Mouse (Mus musculus) MEL-GATA-1-ER (cell line): ENCODE results near the gene Ulk4.

ENCODE experiments used
- DNase-seq: peaks from one replicate; pipeline ENCODE4 v3.0.0-alpha.2; 2012; ENCODE audit warnings: low read depth; ENCODE audit errors: extremely low read depth

Gene Ulk4

DNA sequence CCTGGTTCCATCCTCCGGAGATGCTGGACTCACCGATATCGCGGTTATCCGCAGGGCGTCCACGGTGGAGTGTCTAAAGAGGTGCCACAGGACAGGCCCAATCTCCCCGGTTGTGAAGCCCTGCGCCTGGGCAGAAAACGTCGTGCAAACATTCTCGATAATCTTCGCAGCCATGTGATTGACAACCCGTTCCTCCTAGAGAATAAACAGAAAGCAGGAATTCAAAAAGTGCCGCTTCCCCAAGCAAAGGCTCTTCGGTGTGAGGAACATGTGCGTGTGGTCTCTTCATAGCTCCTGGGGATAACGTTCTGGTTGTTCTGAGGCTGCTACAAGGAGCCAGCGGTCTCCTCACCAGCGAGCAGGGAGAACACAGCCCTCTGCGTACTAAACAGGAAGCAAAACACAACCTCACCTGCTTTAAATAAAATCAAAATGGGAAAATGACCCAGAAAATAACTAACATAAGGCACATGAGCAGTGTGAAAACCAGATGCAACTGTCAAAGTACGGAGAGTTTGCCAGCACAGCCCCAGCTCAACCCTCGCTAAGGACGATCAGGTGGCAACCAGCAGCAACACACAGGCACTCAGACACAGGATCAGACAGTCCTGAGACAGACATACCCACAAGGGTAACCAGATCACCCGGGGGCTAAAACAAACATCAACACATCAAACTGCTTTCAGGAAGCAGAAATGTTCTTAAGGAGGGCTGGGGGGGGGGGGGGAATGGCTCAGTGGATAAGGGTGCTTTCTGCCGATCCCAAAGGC lies 84.2 kb downstream of the Ulk4 start:
- no peak for DNase-seq

DNA sequence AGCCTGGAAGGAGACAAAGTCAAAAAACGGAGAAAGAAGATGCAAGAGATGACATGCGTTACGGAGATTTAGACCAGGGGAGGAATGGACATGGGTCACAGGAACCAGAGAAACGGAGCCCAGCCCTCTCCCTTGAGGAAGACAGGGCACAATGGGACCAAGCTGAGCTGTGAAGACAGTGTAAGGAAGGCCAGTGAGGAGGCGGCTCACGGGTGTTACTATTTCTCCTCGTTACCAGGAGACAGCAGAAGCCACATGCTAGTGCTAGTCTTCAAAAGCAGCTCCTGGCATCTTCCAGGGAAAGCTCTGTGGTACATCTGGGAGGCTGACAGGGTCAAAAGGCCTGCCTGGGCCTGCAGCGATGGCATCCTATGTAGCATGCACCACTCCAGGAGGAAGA lies 89.2 kb downstream of the Ulk4 start:
- no peak for DNase-seq

DNA sequence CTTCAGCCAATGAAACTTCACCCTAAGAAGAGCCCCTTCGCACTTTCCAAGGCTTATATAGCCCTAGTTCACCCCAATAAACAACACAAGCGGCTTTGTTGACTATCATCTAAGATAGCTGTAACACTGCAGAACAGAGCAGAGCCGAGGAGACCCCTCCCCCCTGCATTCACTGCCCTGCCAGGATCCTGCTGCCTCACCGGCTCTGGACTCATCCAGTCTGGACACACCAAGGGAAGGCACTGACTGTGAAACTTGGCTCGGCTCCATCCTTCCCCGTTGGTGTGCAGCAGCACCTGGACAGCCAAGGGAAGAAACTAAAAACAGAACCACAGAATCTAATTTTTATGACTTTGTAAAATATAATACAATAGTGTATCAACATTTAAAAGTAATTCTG lies 91.2 kb downstream of the Ulk4 start:
- no peak for DNase-seq

GRCm38 (mm10) chr9:121176350-121176749 lies 100.6 kb downstream of the Ulk4 start:
- DNase-seq: no peak

DNA sequence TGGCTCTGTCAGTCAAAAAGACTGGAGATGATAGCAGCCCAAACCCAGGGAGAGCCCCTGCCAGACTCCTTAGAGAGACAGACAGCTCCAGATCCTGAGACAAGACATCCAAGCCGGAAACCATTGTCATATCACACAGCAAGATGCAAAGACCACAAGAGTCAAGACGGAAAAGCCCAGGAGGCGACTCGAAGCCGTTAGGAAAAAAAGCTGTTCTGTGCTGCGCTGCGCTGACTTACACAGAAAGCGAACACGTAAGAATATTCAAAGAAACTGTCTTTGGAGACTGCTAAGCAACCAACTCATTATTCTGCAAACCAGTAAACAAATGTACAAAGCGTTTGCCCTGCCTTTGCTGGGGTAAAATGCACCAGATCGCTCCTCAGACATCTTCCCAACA lies 101.8 kb downstream of the Ulk4 start:
- no peak for DNase-seq

- DNase-seq: no peak
These were observed 104.9 kb downstream of the Ulk4 start for GRCm38 (mm10) chr9:121172123-121172522.

DNA sequence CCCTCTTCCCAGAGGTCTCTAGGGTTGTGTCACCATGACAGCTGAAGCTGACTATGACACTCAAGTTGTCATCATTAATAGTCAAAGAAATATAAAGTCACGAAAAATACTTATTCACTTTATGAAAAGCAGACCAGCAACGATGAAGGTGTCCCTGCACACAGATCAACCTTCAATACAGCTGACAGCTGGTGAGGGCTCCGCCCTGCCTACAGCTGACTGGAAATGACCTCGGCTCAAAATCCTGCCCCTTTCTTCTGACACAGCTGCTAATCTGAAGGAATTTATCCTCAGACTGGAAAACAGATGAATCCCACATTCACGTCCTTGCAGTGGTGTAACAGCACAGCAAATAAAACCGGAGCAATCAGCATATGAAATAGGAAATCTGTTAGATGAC lies 105.4 kb downstream of the Ulk4 start:
- DNase-seq: no peak

GRCm38 (mm10) chr9:121164607-121165006 lies 112.4 kb downstream of the Ulk4 start:
- no peak for DNase-seq

GRCm38 (mm10) chr9:121162789-121163188 lies 114.2 kb downstream of the Ulk4 start:
- DNase-seq: peak; percentile 6

DNA sequence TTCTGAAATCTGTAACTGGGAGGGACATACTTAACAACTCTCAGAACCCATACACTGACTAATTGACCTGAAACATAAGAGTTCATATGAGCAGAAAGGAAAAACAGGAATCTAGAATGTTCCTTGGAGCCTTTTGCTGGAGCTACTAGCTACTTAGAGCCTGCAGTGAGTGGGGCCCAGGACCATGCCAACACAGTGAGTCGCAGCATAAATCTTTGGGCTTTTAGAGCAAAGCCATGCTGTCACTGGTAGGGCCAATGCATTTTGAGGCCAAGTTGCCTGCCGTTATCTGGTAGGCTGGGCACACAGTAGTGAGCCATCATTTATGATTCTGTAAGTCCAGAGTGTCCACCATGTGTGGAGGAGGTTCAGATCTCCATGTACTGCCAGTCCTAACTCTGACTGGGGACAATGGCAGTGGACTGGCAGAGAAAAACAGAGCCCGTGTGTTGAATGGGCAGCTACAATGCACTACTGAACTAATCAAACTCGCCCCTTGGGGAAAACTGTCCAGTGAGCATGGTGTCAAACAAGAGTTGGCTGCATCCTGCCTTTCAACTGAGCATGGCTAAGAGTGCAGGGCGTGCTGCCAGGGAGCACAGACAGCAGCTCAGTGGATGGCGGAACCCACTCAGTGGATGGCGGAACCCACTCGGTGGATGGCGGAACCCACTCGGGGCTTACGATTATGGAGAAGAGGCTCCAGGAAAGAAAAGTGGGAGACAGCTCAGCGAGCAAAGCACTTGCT lies 115.0 kb downstream of the Ulk4 start:
- DNase-seq: no peak

- no peak for DNase-seq
These were observed 120.7 kb downstream of the Ulk4 start for GRCm38 (mm10) chr9:121156253-121156831.

GRCm38 (mm10) chr9:121153276-121153675 lies 123.7 kb downstream of the Ulk4 start:
- no peak for DNase-seq

DNA sequence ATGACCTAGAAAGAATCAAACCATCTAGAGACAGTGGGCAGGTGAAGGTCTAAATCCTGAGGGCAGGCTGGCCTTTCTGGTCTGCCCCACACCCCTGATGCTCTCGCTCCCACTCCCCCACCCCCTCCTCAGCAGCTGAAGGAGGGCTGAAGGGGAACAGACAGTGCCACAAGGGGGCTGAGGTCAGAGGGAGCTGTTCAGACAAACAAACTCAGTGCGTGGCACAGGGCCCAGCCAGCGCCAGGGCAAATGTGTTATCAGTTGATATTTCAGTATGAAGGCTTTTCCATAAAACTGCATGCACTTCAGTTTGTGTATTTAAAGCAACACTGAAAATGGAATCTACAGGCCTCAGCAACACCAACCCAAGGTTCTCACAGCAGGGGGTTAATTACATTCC lies 128.4 kb downstream of the Ulk4 start:
- DNase-seq: no peak

DNA sequence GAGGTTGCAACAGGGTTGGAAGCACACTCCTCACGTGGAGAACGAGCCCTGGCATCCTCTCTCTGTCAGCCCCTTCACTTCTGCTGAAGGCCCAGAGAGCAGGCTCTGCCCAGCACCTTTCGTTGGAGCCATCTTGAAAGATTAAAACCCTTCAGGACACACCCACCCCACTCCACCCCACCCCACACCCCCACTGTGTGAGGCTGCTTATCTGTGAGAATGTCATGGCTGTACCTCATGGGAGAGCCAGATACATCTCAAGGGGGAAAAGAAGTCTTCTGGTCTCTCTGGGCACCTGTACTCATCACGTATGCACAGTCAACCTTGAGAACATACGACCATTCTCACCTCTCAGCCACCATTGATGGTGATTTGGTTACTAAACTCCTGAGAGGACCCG lies 133.8 kb downstream of the Ulk4 start:
- no peak for DNase-seq

DNA sequence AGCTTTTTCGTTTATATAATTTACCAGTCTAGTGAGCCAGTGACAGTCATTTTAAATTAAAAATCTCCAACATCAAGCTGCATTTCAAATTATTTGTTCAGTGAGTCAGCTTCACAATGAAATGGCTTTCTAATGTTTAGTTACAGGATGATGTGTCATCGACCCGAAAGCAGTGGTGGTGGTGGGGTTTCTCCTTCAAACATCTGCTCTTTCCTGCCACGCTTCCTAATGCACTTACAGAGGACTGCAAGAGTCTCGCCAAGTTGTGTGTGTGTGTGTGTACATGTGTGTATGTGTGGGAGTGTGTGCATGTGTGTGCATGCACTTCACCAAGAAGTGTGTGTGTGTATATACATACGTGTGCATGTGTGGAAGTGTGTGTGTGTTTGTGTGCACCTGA lies 144.4 kb downstream of the Ulk4 start:
- no peak for DNase-seq

DNA sequence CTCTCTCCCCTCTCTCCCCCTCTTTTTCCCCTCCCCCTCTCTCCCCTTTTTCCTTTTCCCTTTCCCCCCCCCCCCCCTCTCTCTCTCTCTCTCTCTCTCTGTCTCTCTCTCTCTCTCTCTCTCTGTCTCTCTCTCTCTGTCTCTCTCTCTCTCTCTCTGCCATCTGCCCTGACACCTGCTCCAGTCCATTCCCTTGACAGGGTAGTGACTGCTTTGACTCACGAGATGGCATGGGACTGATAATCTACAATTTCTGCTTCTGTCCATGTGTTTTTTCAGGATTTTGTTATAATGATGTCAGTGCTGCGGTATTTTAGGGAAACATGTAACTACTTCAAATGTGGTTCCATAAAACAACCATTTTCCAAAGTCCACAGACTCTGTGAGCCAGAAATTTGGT lies 147.5 kb downstream of the Ulk4 start:
- no peak for DNase-seq

DNA sequence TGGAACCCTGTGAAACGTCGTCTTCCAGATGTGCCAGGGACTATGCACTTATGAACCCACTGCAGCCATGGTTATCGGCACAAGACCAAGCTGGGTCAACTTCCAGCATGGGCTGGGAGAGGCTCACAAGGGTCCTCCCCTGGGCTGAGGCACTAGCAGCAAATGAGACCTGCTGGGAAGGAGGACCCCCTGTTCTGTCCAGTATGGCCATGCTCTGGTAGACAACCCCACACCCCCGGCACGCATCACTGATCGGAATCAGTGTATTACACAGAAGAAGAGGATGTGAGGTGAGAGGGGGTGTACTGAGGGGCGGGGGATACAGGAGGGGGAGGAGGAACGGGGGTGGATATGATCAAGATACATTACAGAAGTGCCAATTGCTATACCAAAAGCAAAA lies 148.1 kb downstream of the Ulk4 start:
- no peak for DNase-seq

GRCm38 (mm10) chr9:121127025-121127424 lies 150.0 kb downstream of the Ulk4 start:
- no peak for DNase-seq

DNA sequence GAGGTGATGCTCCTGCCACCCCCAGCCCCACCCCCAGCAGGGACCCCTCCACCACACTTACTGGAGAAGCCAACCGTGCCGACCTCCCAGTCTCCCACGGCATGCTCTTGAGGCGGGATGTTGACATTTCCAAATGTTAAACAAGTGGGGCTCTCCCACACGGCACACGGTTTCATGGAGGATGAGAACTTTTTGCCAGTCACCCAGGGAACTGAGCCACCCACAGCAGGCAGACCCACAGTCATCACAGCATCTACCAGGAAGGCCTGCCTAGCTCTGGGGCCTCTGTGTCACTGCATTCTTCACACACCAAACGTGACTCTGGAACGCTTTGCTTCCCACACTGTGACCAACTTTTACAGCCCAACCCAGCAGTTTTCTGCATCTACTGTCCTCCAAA lies 152.3 kb downstream of the Ulk4 start:
- DNase-seq: no peak

DNA sequence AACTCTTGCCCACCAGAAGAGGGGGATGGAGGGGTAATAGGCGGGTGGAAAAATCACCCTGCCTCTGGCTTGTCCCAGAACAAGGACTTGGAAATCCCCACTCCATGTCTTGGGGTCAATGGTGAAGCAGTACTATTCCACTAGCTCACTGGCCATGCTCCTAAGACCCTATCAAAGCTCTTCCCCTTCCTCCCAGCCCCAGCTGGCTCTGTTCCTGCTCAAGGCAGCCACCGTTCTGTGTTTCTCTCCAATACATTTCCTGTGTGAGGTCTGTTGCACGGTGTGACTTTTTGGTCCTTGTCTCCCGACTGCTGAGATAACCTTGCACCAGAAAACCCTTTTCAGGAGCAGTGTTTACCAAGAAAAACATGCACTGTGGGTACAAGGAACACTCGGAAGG lies 155.0 kb downstream of the Ulk4 start:
- DNase-seq: no peak

- DNase-seq: no peak
These were observed 159.1 kb downstream of the Ulk4 start for GRCm38 (mm10) chr9:121117936-121118335.

DNA sequence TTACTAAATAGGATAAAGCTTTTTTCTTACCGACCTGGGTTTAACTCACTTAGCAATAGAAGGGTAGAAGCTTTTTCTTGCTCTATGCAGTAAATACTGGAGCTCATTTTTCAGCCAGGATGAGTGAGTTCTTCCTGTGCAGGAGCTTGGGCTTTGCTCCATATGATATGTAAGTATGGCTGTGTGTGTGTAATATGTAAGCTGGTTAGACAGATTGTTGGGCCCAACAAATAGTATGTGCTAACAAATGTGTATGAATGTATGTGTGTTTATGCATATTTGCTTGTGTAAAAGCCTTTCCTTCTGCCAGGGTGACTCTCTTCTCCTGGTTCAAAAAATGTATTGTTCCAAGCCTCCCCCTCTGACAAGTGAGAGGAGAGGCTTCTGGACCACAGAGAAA lies 164.9 kb downstream of the Ulk4 start:
- no peak for DNase-seq

DNA sequence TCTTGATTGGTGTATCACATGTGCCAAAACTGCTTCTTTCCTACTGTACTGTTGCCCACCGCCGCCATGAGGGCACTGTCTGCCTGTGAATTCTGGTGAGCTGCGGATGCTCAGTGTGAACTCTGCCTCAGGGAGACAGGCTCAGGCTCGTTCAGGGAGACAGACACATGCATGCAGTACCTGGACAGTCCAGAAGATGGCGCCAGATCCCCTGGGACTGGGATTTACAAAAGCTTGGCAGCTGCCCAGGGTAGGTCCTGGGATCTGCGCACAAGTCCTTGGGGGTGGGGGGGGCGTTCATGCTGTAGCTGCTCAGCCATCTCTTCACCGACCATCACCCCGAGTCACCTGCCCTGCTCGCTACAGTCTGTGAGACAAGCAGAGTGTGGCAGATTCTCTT lies 168.9 kb downstream of the Ulk4 start:
- peak; percentile 29 for DNase-seq
